Mouse (Mus musculus) E14TG2a.4 (cell line): Measurements from ENCODE around the gene Tmem59l.
A peak's percentile ranks its signal among the peaks of the same experiment; 100 is the strongest.

Experiments
- H3K27me3 ChIP-seq: 2 replicates; pipeline ENCODE4 v1.6.1; 2014; ENCODE audit warnings: low read length, control low read depth; ENCODE audit not compliant: insufficient read depth
- H3K36me3 ChIP-seq: 2 replicates; pipeline ENCODE4 v1.6.1; 2014; ENCODE audit warnings: low read length, control low read depth; ENCODE audit not compliant: insufficient read depth
- H3K4me1 ChIP-seq: replicated peaks from 2 replicates; pipeline ENCODE4 v1.6.1; 2014; ENCODE audit warnings: low read depth, low read length, control low read depth
- H3K4me3 ChIP-seq: replicated peaks from 2 replicates; pipeline ENCODE4 v1.5.1; 2014; ENCODE audit warnings: mild to moderate bottlenecking, low read length
- H3K9me3 ChIP-seq: 2 replicates; pipeline ENCODE4 v1.6.1; 2014; ENCODE audit warnings: low read length, control low read depth
- CTCF ChIP-seq: conservative IDR thresholded peaks from 2 replicates; pipeline ENCODE4 v1.5.1; 2014; ENCODE audit warnings: low read length
- NANOG ChIP-seq: IDR thresholded peaks from 2 replicates; pipeline ENCODE4 v1.6.1; 2014; ENCODE audit warnings: borderline replicate concordance, low read length, mixed read lengths
- POU5F1 ChIP-seq: IDR thresholded peaks from 2 replicates; pipeline ENCODE4 v1.6.1; 2014; ENCODE audit warnings: low read length, borderline replicate concordance

Gene Tmem59l

DNA sequence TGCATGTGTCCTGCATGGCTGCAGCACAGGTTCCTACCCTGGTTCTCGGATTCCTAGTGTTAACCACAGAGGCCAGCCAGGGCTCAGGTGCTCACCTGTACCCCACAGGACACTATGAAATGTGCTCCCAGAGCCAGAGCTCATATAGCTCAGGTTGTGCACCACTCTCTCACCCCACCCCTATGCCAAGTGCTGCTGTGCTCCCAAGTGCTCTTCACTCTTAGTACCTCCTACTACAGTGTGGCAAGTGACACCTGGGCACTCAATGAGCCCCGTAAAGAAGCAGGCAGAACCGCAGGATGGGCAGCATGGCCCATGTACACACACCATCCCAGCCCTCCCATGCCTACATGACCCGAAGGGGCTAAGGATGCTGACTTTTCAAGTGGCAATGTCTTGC is 18.4 kb downstream of the Tmem59l start:
- no peak for TF ChIP-seq POU5F1
- no peak for TF ChIP-seq NANOG
- TF ChIP-seq CTCF, result no peak
- Histone ChIP-seq H3K4me3 (no peak overlapping the region), H3K9me3 (no peaks in the 10 kb centered on the region), H3K4me1 (peaks cover 44% of the 10 kb centered on the region), H3K36me3 (peaks cover 50% of the 10 kb centered on the region), H3K27me3 (no peaks in the 10 kb centered on the region)

DNA sequence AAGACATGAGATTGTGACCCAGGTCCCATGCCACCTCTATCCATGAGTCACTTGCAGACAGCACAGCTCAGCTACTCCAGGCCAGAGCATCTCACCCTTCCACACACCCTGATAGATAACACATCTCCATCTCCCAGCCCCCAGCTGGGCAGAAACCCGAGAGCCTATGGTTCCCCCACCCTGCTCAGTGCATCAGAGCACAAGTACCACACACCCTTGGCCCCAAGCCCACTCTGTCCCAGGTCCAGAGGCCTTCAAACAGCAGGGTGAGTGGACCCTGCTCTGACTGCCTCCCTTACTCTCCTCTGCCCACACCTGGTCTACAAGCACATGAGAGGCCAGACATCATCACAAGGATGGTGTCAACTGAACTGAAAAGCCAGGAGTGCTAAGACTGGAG is 19.3 kb downstream of the Tmem59l start:
- H3K4me1 ChIP-seq, result peaks cover 44% of the 10 kb centered on the region
- no peaks in the 10 kb centered on the region for H3K27me3 ChIP-seq
- H3K4me3 ChIP-seq, result no peak overlapping the region
- no peaks in the 10 kb centered on the region for H3K9me3 ChIP-seq
- TF ChIP-seq NANOG (no peak), CTCF (no peak), POU5F1 (no peak)
- H3K36me3 ChIP-seq, result peaks cover 50% of the 10 kb centered on the region

DNA sequence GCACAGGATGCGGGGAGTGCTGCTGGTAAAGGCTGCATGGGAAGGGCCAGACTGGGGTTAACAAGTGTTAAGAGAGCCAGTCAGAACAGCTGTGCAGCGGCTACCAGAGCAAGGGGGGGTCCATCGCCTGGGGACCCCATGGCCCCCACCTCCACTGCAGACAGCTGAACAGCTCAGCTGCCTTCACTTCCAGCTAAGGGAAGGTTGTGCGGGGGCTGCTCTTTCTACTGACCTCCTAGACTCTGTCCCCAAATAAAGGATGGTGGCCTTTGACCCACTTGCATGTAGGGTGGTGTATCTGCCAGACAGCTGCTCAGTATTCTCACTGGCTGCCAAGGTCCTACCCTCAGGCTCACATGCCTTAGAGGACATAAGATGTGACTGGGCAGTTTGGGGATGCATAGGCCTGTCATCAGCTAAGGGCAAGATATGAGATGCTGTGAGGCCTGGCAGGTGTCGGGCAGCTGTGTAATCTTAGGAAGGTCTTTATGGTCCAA is 19.9 kb downstream of the Tmem59l start:
- TF ChIP-seq NANOG (no peak), POU5F1 (no peak), CTCF (no peak)
- Histone ChIP-seq H3K36me3 (peaks cover 50% of the 10 kb centered on the region), H3K9me3 (no peaks in the 10 kb centered on the region), H3K4me3 (peak overlapping the region; percentile 35; the same call in 1 of the 2 replicates), H3K4me1 (peaks cover 39% of the 10 kb centered on the region), H3K27me3 (no peaks in the 10 kb centered on the region)

DNA sequence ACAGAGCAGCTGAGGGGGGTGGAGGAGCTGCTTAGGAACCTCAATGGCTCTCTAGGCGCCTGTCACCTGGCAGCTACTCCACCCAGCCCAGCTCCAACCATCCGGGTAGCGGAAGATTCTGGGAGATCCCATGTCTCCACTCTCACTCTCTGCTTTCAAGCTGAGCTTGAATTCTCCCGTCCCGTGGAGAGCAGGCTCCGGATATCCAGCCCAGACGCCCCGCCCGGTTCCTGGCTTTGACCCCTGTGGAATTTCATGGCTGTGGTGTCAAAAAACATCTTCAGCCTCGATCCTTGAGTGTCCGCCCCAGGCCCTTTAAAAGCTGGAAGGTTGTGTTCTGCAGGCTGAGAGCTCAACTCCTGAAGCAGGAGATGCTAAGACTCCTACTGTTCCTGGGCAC is 20.4 kb downstream of the Tmem59l start:
- TF ChIP-seq NANOG (no peak), CTCF (no peak), POU5F1 (no peak)
- peaks cover 43% of the 10 kb centered on the region for H3K4me1 ChIP-seq
- H3K4me3 ChIP-seq, result peak overlapping the region; percentile 35; the same call in 1 of the 2 replicates
- H3K27me3 ChIP-seq, result no peaks in the 10 kb centered on the region
- H3K36me3 ChIP-seq, result peaks cover 50% of the 10 kb centered on the region
- H3K9me3 ChIP-seq, result no peaks in the 10 kb centered on the region

DNA sequence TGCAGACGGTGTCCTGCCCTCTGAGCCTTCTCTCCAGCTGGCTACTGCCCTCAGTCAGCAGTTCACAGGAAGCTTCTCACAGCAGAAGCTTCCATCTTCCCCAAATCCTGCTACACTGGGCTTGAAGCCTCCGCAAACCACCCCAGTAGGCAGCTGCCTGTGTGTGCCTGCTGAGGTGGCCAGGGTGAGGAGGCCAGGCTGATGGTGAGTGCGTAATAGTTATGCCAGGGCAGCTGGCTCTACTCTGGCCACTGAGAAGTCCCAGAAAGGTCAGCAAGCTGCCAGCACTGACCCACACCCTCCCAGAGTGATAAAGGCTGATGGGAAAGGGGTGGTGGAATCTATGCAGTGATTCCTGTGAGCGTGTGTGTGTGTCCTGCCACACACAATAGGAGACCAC is 20.9 kb downstream of the Tmem59l start:
- Histone ChIP-seq H3K4me3 (0 out of 2 replicates have a peak overlapping the region, but pooled peaks have one; percentile 35), H3K4me1 (peaks cover 43% of the 10 kb centered on the region), H3K36me3 (peaks cover 50% of the 10 kb centered on the region), H3K27me3 (no peaks in the 10 kb centered on the region), H3K9me3 (no peaks in the 10 kb centered on the region)
- TF ChIP-seq CTCF (no peak), POU5F1 (no peak), NANOG (no peak)

DNA sequence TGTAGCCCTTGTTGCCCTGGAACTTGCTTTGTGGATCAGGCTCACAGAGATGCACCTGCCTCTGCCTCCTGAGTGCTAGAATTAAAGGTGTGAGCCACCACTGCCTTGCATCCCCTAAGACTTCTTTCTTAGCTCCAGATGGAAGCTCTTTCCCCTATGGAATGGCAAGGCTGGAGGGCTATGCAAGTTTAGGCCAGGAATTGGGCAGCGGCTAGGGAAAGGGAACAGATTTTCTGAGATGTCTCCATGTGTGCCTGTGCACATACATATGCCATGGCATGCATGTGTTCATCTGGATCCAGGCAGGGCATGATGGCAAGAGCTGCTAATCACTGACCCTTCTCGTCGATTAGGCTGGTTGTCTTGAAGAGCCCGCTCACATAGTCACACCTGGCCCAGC is 21.5 kb downstream of the Tmem59l start:
- peaks cover 49% of the 10 kb centered on the region for H3K36me3 ChIP-seq
- no peak overlapping the region for H3K4me3 ChIP-seq
- no peaks in the 10 kb centered on the region for H3K27me3 ChIP-seq
- peaks cover 43% of the 10 kb centered on the region for H3K4me1 ChIP-seq
- TF ChIP-seq POU5F1 (no peak), NANOG (no peak), CTCF (no peak)
- H3K9me3 ChIP-seq, result no peaks in the 10 kb centered on the region

DNA sequence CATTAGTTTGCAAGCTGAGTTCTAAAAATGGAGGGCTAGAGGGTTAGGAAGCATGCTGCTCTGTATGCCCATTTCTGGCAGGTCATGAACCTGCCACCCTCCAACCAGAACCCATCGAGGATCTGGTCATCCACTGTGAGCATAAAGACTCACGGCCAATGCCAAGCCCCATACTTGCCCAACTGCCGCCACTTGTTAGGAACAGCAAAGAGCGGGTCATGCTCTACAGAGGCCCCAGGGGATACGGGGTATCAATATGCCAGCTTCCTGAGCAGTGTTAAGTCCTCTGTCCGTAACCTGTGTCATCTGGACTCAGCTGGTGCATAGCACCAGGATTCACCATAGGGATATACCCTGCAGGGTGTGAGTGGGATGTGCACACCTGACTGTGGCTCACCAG is 23.0 kb downstream of the Tmem59l start:
- Histone ChIP-seq H3K27me3 (no peaks in the 10 kb centered on the region), H3K4me1 (peaks cover 29% of the 10 kb centered on the region), H3K36me3 (peaks cover 34% of the 10 kb centered on the region), H3K4me3 (no peak overlapping the region), H3K9me3 (0 out of 2 replicates have a peak, but pooled peaks cover 3% of the 10 kb centered on the region)
- TF ChIP-seq NANOG, result no peak

DNA sequence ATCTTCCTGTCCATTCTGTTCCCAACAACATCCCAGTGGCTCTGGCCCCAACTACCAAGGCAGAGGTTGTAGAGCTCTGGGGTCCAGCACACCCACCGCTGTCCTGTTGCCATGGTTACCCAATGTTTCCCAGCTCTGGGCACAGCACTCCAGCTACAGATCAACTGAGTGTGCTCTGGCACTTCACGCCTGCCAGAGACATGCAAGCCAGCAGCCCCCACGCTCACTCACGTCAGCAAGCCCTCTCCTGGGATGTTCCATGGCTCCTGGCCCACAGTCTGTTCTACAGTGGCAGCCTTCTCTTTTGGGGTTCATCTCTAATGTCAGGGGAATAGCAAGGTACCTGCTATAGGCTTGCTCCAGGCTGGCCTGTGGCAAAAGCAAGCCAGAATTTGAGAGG is 23.9 kb downstream of the Tmem59l start:
- Histone ChIP-seq H3K9me3 (0 out of 2 replicates have a peak, but pooled peaks cover 3% of the 10 kb centered on the region), H3K27me3 (no peaks in the 10 kb centered on the region), H3K4me1 (peaks cover 29% of the 10 kb centered on the region), H3K4me3 (no peak overlapping the region), H3K36me3 (peaks cover 29% of the 10 kb centered on the region)
- TF ChIP-seq NANOG (no peak), CTCF (no peak), POU5F1 (no peak)

DNA sequence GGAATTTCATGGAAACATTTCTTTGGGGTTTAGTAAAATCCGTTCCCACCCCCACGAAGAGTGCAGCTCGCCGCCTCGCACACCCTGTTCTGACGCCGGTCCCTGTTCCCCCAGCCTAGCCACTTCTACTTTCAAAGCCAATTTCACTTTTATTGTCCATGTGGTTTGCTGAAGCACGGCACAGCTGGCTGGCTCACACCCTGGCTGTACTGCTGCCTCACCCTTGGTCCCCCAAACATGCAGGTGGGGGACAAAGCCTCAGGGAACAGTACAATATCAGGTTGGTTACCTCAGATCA is 24.7 kb downstream of the Tmem59l start:
- no peak for TF ChIP-seq POU5F1
- no peak for TF ChIP-seq CTCF
- no peak for TF ChIP-seq NANOG
- peaks cover 24% of the 10 kb centered on the region for H3K36me3 ChIP-seq
- no peaks in the 10 kb centered on the region for H3K27me3 ChIP-seq
- 0 out of 2 replicates have a peak, but pooled peaks cover 3% of the 10 kb centered on the region for H3K9me3 ChIP-seq
- H3K4me3 ChIP-seq, result no peak overlapping the region
- peaks cover 21% of the 10 kb centered on the region for H3K4me1 ChIP-seq
